Mouse (Mus musculus) embryonic fibroblast, embryonic 13.5 days (primary cell): Measurements from ENCODE around the gene Stk26.

Experiments
- CTCF ChIP-seq: IDR thresholded peaks from 2 replicates; pipeline ENCODE4 v1.5.1; 2011; ENCODE audit warnings: mild to moderate bottlenecking, control low read depth, low read length, moderate library complexity, borderline replicate concordance; ENCODE audit not compliant: insufficient read depth
- POLR2A ChIP-seq: IDR thresholded peaks from 2 replicates; pipeline ENCODE4 v1.6.1; 2011; ENCODE audit warnings: low read depth, mild to moderate bottlenecking, control low read depth, low read length, moderate library complexity

- TF ChIP-seq CTCF (no peak), POLR2A (no peak)
Measured at GRCm38 (mm10) chrX:50924629-50925364, 84.0 kb downstream of the Stk26 start.
